In genomic region chr7:19719200-19719599, GRCm38 (mm10) we compare ENCODE assay signal across 35 mouse cellular contexts. TPM values are rescaled to one million over a fixed set of nuclear protein-coding genes. Genes with fewer than 3 reads are reported as not detected.
"Had no signal": no experiment of that assay in that cellular context is flagged by ENCODE, and none has a peak within 500 bp of the region (broad histone marks: within the 10 kb centered on the region; RNA-seq: fewer than 3 reads in every experiment).

No protein-coding gene starts in this region.

- DNase-seq: cerebellum, adult 8-10 months; cerebellum, postnatal 10 days; cerebellum, postnatal 14 days; cerebellum, postnatal 25 days; cerebellum, postnatal 36 days; embryo, embryonic 11 days; forebrain, postnatal 0 days; gastrocnemius, adult 2 months; gastrocnemius, postnatal 10 days; gastrocnemius, postnatal 14 days; gastrocnemius, postnatal 25 days; gastrocnemius, postnatal 36 days; heart, adult 18-20 months; heart, adult 2 months had no signal

- H3K27me3 ChIP-seq: embryonic facial prominence, embryonic 12.5 days; embryonic facial prominence, embryonic 13.5 days; embryonic facial prominence, embryonic 15.5 days; forebrain, embryonic 12.5 days; forebrain, embryonic 13.5 days; forebrain, embryonic 15.5 days had no signal

- H3K27ac ChIP-seq: embryonic facial prominence, embryonic 10.5 days; embryonic facial prominence, embryonic 12.5 days; embryonic facial prominence, embryonic 13.5 days; embryonic facial prominence, embryonic 15.5 days; forebrain, embryonic 10.5 days; forebrain, embryonic 12.5 days; forebrain, embryonic 13.5 days; forebrain, embryonic 15.5 days; gastrocnemius, adult 2 months; heart, adult 2 months; heart, embryonic 10.5 days had no signal

- H3K4me3 ChIP-seq: embryonic facial prominence, embryonic 10.5 days; embryonic facial prominence, embryonic 12.5 days; embryonic facial prominence, embryonic 13.5 days; embryonic facial prominence, embryonic 15.5 days; erythroblast, embryonic 14.5 days; forebrain, embryonic 10.5 days; forebrain, embryonic 12.5 days; forebrain, embryonic 13.5 days; forebrain, embryonic 15.5 days; gastrocnemius, adult 2 months; heart, adult 2 months; heart, embryonic 10.5 days had no signal

RNA-seq across cellular contexts. Expression of gene Apoc4, which starts 37.9 kb away (rescaled TPM):
- total RNA-seq: common myeloid progenitor, adult 5-6 weeks; forebrain, postnatal 0 days; gastrocnemius, adult 2 months; gastrocnemius, adult 8-10 months; gastrocnemius, postnatal 14 days; gastrocnemius, postnatal 25 days; granulocyte monocyte progenitor cell, adult 5-6 weeks; heart, adult 18-20 months; heart, adult 2 months; heart, adult 8-10 months had no signal
- polyA plus RNA-seq: cortical plate, adult 2 months; embryonic facial prominence, embryonic 10.5 days; embryonic facial prominence, embryonic 11.5 days; embryonic facial prominence, embryonic 12.5 days; embryonic facial prominence, embryonic 13.5 days; embryonic facial prominence, embryonic 14.5 days; forebrain, embryonic 10.5 days; forebrain, embryonic 11.5 days; forebrain, embryonic 12.5 days; forebrain, embryonic 14.5 days; forebrain, embryonic 15.5 days; forebrain, embryonic 16.5 days; forebrain, postnatal 0 days; frontal cortex, adult 2 months; heart, adult 2 months had no signal
